Mouse (Mus musculus) MEL (cell line): ENCODE results near the gene Map3k10. TPM values are rescaled to one million over a fixed set of nuclear protein-coding genes. Genes with fewer than 3 reads are reported as not detected.

Source experiments
- DNase-seq: peaks from one replicate; pipeline ENCODE4 v3.0.0; 2011; ENCODE audit warnings: low read depth, low spot score
- H3K27ac ChIP-seq: 2 replicates; pipeline ENCODE4 v1.5.1; 2012; ENCODE audit warnings: low read depth, mild to moderate bottlenecking, control low read depth, low read length, moderate library complexity; ENCODE audit not compliant: control insufficient read depth
- H3K27me3 ChIP-seq, 2 experiments: fragments of 150-350 bp in 1 of 2; sonication (generic) in 1 of 2; 2 replicates each; pipeline ENCODE4 v1.6.1; 2012; ENCODE audit warnings: low read length in 2 of 2, mild to moderate bottlenecking in 2 of 2, improper control_type of control experiment in 1 of 2, moderate library complexity in 1 of 2; ENCODE audit not compliant: insufficient read depth in 2 of 2, control insufficient read depth in 1 of 2
- H3K36me3 ChIP-seq, 2 experiments: 2 replicates each; pipeline ENCODE4 v1.6.1; 2012 to 2014; ENCODE audit warnings: low read length in 2 of 2, improper control_type of control experiment in 1 of 2, inconsistent platforms in 1 of 2, mild to moderate bottlenecking in 1 of 2; ENCODE audit not compliant: insufficient read depth in 2 of 2, control insufficient read depth in 1 of 2
- H3K4me1 ChIP-seq, 2 experiments: fragments of 150-350 bp in 1 of 2; sonication (generic) in 1 of 2; 2 replicates each; pipeline ENCODE4 v1.6.1; 2012; ENCODE audit warnings: low read length in 2 of 2, improper control_type of control experiment in 1 of 2, mild to moderate bottlenecking in 1 of 2; ENCODE audit not compliant: insufficient read depth in 2 of 2, control insufficient read depth in 1 of 2
- H3K4me3 ChIP-seq, 2 experiments: fragments of 150-350 bp in 1 of 2; sonication (generic) in 1 of 2; 2 replicates each; pipeline ENCODE4 v1.5.1; 2012; ENCODE audit warnings: low read depth in 2 of 2, low read length in 2 of 2, mild to moderate bottlenecking in 2 of 2, moderate library complexity in 2 of 2, control low read depth in 1 of 2, improper control_type of control experiment in 1 of 2; ENCODE audit not compliant: control insufficient read depth in 1 of 2, insufficient read depth in 1 of 2
- H3K79me2 ChIP-seq: 2 replicates; pipeline ENCODE4 v1.6.1; 2012; ENCODE audit warnings: mild to moderate bottlenecking, low read length, moderate library complexity; ENCODE audit not compliant: control insufficient read depth, poor library complexity, insufficient read depth
- H3K9ac ChIP-seq: 2 replicates; pipeline ENCODE4 v1.6.1; 2012; ENCODE audit warnings: low read depth, mild to moderate bottlenecking, control low read depth, low read length, moderate library complexity; ENCODE audit not compliant: control insufficient read depth, poor library complexity, severe bottlenecking
- H3K9me3 ChIP-seq: fragments of 150-350 bp; sonication (generic); replicated peaks from 2 replicates; pipeline ENCODE4 v1.6.1; 2012; ENCODE audit warnings: mild to moderate bottlenecking, low read length, improper control_type of control experiment, moderate library complexity; ENCODE audit not compliant: insufficient read depth
- CHD2 ChIP-seq: IDR thresholded peaks from 2 replicates; pipeline ENCODE4 v1.6.1; 2011; ENCODE audit warnings: low read length, improper control_type of control experiment
- E2F4 ChIP-seq: IDR thresholded peaks from 2 replicates; pipeline ENCODE4 v1.6.1; 2011; ENCODE audit warnings: low read depth, low read length, improper control_type of control experiment, borderline replicate concordance
- GABPA ChIP-seq: IDR thresholded peaks from 2 replicates; pipeline ENCODE4 v1.6.1; 2012; ENCODE audit warnings: low read depth, mild to moderate bottlenecking, inconsistent platforms, low read length, improper control_type of control experiment, moderate library complexity
- KAT2A ChIP-seq: conservative IDR thresholded peaks from 2 replicates; pipeline ENCODE4 v1.6.1; 2012; ENCODE audit warnings: low read depth, low read length, improper control_type of control experiment, inconsistent platforms
- MAX ChIP-seq: IDR thresholded peaks from 2 replicates; pipeline ENCODE4 v1.6.1; 2011; ENCODE audit warnings: low read length, improper control_type of control experiment
- MAZ ChIP-seq: IDR thresholded peaks from 2 replicates; pipeline ENCODE4 v1.6.1; 2012; ENCODE audit warnings: low read depth, mild to moderate bottlenecking, inconsistent platforms, low read length, improper control_type of control experiment
- MEF2A ChIP-seq: IDR thresholded peaks from 2 replicates; pipeline ENCODE4 v1.6.1; 2014; ENCODE audit warnings: low read depth, mild to moderate bottlenecking, inconsistent platforms, low read length, improper control_type of control experiment; ENCODE audit not compliant: poor library complexity, insufficient replicate concordance, severe bottlenecking; ENCODE audit errors: extremely low read depth
- RCOR1 ChIP-seq: IDR thresholded peaks from 2 replicates; pipeline ENCODE4 v1.6.1; 2012; ENCODE audit warnings: low read depth, mild to moderate bottlenecking, inconsistent platforms, low read length, improper control_type of control experiment
- SIN3A ChIP-seq: IDR thresholded peaks from 2 replicates; pipeline ENCODE4 v1.6.1; 2012; ENCODE audit warnings: low read length, improper control_type of control experiment, inconsistent platforms
- TAL1 ChIP-seq: IDR thresholded peaks from 2 replicates; pipeline ENCODE4 v1.6.1; 2012; ENCODE audit warnings: mild to moderate bottlenecking, inconsistent platforms, low read length, moderate library complexity, mixed read lengths
- TBP ChIP-seq: IDR thresholded peaks from 2 replicates; pipeline ENCODE4 v1.8.0; 2011; ENCODE audit warnings: low read depth, low read length, improper control_type of control experiment
- TCF12 ChIP-seq: IDR thresholded peaks from 2 replicates; pipeline ENCODE4 v1.6.1; 2014; ENCODE audit warnings: low read depth, mild to moderate bottlenecking, inconsistent platforms, low read length, improper control_type of control experiment, moderate library complexity
- UBTF ChIP-seq: IDR thresholded peaks from 2 replicates; pipeline ENCODE4 v1.6.1; 2012; ENCODE audit warnings: low read depth, mild to moderate bottlenecking, inconsistent platforms, low read length, improper control_type of control experiment, moderate library complexity, borderline replicate concordance; ENCODE audit not compliant: insufficient read depth
- USF1 ChIP-seq: IDR thresholded peaks from 2 replicates; pipeline ENCODE4 v1.6.1; 2014; ENCODE audit warnings: low read depth, mild to moderate bottlenecking, inconsistent platforms, low read length, improper control_type of control experiment, moderate library complexity
- ZKSCAN1 ChIP-seq: IDR thresholded peaks from 2 replicates; pipeline ENCODE4 v1.6.1; 2012; ENCODE audit warnings: low read depth, mild to moderate bottlenecking, inconsistent platforms, low read length, improper control_type of control experiment, moderate library complexity
- ZMIZ1 ChIP-seq: IDR thresholded peaks from 2 replicates; pipeline ENCODE4 v1.6.1; 2012; ENCODE audit warnings: low read depth, mild to moderate bottlenecking, inconsistent platforms, low read length, improper control_type of control experiment, moderate library complexity
- polyA plus RNA-seq, 2 experiments: library from polyadenylated mRNA; stranded (reverse) in 1 of 2; unstranded in 1 of 2; fragments of >175 nt in 1 of 2; fragments of >200 nt in 1 of 2; gene quantifications; 2 replicates each; pipeline versions ENCODE4 v1.2.1 to v1.2.4; 2012; ENCODE audit warnings: low replicate concordance in 2 of 2, low read depth in 1 of 2; ENCODE audit not compliant: insufficient read length in 2 of 2, insufficient read depth in 1 of 2, missing spikeins in 1 of 2
- total RNA-seq: library from RNA; depleted of rRNA; stranded (reverse); fragments of 300-350 nt; gene quantifications from 2 replicates; pipeline ENCODE4 v1.2.3, GENCODE M21; 2012

The Map3k10 gene
- total and polyA plus RNA-seq, 3 experiments = 22.0 to 33.3 TPM; not detected in 1

GRCm38 (mm10) chr7:27674522-27675221 lies at the start of gene Map3k10 (continued):
- TF ChIP-seq UBTF (no peak), MEF2A (no peak), ZMIZ1 (0 out of 2 replicates have a peak, but pooled peaks have one; percentile 44), MAX (peak; percentile 80)
- TF ChIP-seq, all 39 proteins: peak for 19

GRCm38 (mm10) chr7:27721951-27722350 lies 47.6 kb upstream of the Map3k10 start:
- H3K27ac ChIP-seq = no peak overlapping the region
- DNase-seq = no peak

DNA sequence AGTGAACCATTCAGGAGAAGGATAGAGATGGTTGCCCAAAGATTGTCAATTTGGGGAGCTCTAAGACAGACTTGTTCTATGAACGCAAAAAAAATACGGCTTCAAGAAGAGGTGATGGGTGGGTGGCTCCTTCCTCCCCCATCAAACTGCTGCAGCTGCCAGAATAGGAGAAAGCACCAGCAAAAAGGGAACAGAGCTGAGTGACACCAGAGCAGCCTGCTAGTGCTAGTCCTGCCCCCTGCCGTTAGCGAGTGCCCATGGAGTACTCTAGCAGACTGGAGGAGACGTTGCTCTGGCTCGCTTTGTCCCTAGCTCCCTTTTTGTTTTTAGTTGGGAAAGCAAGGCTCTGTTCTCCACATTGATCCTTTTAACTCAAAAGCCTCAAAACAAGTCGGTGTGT lies 36.0 kb upstream of the Map3k10 start:
- TF ChIP-seq RCOR1 (no peak), USF1 (no peak), TAL1 (no peak)
- DNase-seq = no peak
- H3K27ac ChIP-seq = no peak overlapping the region
- H3K79me2 ChIP-seq = no peaks in the 10 kb centered on the region
- no peak overlapping the region for H3K9ac ChIP-seq
- H3K27me3 ChIP-seq = no peaks in the 10 kb centered on the region
- H3K36me3 ChIP-seq = no peaks in the 10 kb centered on the region
- H3K4me1 ChIP-seq = no peaks in the 10 kb centered on the region
- no peaks in the 10 kb centered on the region for H3K9me3 ChIP-seq
- no peak overlapping the region for H3K4me3 ChIP-seq

More at GRCm38 (mm10) chr7:27721951-27722350, 47.6 kb upstream of the Map3k10 start:
- Histone ChIP-seq H3K27me3 (no peaks in the 10 kb centered on the region), H3K4me1 (no peaks in the 10 kb centered on the region), H3K36me3 (no peaks in the 10 kb centered on the region; a peak in 2 of 4 replicates), H3K9ac (no peak overlapping the region), H3K4me3 (no peak overlapping the region), H3K79me2 (no peaks in the 10 kb centered on the region), H3K9me3 (no peaks in the 10 kb centered on the region)
- TF ChIP-seq CHD2 (no peak), E2F4 (no peak), TAL1 (no peak), KAT2A (no peak), SIN3A (no peak), GABPA (no peak), TCF12 (no peak), TBP (no peak), USF1 (no peak), MAZ (no peak), ZKSCAN1 (no peak)
